Mouse (Mus musculus) urinary bladder, postnatal 4 days (tissue): ENCODE measurements around the gene Prdm5.

Experiments
- DNase-seq, 2 experiments: peaks; one replicate each; pipeline ENCODE4 v3.0.0; 2021 to 2022; ENCODE audit warnings: low spot score in 2 of 2

The Prdm5 gene

GRCm38 (mm10) chr6:65831443-65831842, 52.7 kb downstream of the Prdm5 start:
- no peak for DNase-seq

DNA sequence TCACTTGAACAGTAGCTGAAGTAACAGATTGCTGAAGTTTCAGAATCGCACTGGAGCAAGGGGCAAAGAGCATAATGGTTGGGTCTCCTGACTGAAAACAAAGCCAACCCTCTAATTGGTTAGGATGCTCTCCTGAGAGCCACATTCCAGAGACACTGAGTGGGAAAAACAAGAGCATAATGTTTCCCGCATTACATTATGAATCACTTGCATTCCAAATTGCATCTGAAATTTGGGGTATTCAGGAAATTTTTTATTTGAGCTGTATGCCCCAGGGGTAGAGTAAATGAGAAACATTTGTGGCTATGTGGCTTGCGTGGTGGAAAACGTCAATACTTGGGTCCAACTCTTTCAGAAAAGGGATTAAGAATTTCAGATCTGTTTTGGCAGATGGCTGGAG, 55.2 kb downstream of the Prdm5 start:
- DNase-seq, result no peak

GRCm38 (mm10) chr6:65842579-65842978, 63.8 kb downstream of the Prdm5 start:
- no peak for DNase-seq

- DNase-seq, result no peak
Measured at GRCm38 (mm10) chr6:65849127-65849526, 70.3 kb downstream of the Prdm5 start.

DNA sequence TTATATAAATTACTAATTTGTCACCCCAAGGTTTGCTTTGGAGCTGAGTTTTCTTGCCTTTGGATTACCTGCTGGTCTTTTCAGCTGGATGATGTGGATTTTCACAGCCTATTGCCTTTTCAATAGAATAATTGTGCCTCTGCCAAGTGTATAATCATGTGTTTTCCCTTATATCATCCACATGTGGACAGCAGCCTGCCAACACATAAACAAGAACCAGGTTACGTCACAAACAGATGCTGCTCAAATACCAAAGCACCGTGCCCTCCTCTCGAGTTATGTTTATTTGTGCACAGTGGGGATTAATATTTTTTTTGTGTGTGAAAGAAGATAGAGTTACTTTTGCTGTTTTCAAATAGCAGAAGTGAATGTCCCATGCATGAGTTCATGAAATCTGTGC, 70.9 kb downstream of the Prdm5 start:
- no peak for DNase-seq

GRCm38 (mm10) chr6:65850221-65850620, 71.4 kb downstream of the Prdm5 start:
- DNase-seq, result no peak

GRCm38 (mm10) chr6:65854020-65854419, 75.2 kb downstream of the Prdm5 start:
- DNase-seq, result no peak

DNA sequence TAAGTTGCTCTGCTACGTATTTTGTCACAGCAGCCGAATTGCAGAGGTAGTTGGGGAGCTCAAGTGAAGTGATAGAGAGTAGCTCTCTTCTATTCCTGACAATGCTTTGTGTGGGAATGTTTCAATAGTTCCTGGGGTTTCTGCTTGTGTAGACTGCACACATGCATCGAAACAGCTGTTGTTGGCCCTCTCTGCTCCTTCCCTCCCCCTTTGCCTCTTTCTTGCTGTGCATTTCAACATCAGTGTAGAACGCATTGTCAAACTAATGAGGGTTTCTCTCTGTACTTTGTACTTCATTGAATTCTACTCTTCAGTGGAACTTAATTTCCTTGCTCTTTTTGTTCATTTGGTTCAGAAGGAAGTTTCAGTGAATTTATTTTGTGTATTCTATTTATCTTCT, 75.8 kb downstream of the Prdm5 start:
- no peak for DNase-seq

GRCm38 (mm10) chr6:65860609-65861008, 81.8 kb downstream of the Prdm5 start:
- no peak for DNase-seq

DNA sequence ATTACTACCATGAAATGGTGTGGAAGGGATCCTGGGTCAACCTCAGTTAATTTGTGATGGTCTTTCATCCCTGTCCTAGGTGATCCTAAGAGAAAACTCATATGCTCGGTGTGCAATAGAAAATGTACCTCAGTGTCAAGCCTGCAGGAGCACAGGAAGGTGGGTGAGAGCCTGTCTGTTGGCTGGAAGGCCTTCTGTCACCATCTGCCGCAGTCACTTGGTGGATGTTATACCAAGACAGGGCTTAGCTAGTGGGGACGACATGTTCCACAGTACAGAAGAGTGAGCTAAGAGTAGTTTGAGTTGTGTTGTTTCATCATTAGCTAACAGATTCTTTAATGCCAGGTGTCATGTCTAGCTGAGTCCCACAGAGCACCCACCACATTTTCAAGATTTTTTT, 84.0 kb downstream of the Prdm5 start:
- DNase-seq, result no peak

DNA sequence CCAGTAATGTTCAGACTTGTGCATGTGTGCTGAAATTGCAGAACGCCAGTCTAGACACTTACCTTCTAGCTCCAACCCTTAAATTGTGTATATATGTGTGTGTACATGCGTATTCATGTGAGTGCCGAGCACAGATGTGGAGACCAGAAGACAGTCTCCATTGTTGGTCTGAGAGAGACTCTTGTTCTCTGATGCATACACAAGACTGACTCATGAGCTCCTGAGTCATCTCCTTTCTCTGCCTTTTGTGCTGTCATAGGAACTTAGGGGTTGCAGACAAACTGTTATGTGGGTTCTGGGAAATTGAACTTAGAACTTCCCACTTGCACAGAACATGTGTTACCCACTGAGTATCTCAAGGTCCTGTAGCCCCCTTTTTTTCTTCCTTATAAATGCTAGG, 85.4 kb downstream of the Prdm5 start:
- no peak for DNase-seq

GRCm38 (mm10) chr6:65864919-65865318, 86.1 kb downstream of the Prdm5 start:
- no peak for DNase-seq

- no peak for DNase-seq
Measured at GRCm38 (mm10) chr6:65865861-65866260, 87.1 kb downstream of the Prdm5 start.

GRCm38 (mm10) chr6:65871754-65872278, 93.0 kb downstream of the Prdm5 start:
- no peak for DNase-seq

GRCm38 (mm10) chr6:65878300-65878699, 99.5 kb downstream of the Prdm5 start:
- DNase-seq, result no peak

- DNase-seq, result no peak
Measured at GRCm38 (mm10) chr6:65888835-65889234, 110.0 kb downstream of the Prdm5 start.

DNA sequence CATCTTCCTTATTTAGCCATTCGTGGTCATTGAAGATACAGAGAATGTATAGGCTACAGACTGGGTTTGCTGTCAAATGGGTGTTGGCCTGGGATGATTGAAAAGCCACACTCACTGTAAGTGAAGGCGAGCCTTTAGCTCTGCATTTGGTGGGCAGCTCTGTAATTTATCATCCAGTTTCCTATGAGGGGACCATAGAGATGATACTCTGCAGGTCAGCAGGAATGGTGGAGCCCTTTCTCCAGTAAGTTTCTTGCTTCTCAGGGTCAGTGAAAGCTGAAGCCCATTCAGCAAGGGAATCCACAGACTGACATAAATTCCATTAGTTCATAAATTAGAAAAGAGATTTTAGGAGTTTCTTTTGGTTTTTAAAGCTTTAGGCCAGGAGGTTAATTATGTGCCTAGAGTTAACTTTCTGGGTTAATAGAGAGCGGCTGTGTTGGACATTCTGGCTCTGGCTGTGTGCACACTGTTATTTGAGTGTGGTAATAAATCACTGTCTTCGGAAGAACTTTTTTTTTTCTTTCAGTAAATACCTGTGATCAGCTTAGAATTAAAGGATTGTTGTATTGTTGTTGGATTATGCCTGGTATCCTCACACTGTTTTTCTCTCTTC, 113.4 kb downstream of the Prdm5 start:
- DNase-seq, result no peak

DNA sequence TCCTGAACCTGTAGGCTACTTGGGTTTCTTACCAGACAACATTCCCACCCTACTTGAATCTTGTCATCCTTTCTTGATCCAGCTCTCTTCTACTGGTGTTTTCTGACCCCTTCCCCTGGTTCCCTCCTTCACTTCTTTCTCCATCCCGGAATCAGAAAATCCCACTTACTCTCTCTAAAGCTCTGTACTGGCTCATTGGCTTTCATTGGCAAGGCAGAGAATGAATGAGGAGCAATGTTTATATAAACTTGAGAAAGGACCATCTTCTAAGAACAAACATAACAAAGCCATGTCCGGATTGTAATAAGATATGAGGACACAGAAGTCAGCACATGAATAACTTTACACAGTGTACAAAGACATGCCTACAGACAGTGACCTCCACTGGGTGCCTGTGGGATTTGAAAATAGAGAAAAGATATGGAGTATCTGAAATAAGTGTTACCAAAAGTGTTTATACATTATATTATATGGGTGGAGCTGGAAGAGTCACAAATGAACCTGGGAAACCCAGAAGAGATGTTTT, 127.9 kb downstream of the Prdm5 start:
- DNase-seq, result no peak

DNA sequence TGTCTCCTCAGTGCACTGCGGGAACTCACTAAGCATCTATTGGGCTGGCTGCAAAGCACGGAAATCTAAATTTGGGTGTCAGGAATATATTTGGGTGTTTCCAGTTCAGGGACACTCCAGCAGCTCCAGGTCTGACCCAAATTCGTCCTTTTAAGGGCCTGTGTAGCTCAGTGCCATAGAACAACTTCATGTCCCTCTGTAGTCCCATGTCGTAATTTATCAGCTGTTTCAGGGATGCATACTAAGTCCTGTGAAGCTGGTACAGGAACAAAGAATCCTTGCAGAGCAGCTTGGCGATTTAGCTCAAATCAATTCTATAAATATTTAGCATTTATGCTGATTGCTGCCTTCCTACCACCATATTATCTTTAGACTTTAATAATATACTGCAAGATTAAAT, 136.6 kb downstream of the Prdm5 start:
- no peak for DNase-seq

GRCm38 (mm10) chr6:65921703-65922102, 142.9 kb downstream of the Prdm5 start:
- no peak for DNase-seq

DNA sequence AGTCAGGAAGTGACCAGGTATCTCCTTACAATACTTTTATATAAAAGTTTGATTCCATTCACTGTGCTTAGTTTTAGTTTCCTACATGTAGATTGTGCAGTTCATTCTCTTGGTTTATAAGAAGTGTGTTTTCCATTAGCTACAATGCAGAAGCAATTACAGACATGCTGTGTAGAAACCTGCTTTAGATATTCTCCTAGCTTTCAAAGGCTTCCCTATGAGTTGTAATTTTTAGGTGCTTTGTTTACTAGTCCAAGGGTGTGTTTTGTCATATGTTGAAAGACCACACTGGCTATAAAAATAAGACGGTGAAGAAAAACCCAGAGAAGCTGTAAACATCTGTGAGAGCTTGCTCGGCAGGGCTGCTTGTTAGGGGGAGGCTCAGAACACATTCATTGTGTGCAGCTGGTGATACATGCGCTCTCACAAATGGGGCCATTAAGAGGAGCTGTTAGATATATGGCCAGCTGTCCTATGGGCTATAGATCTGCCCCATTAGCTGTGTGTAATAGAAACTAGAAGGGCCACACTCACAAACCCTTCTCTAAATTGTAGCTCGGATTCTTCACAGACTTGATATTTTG, 144.8 kb downstream of the Prdm5 start:
- no peak for DNase-seq

DNA sequence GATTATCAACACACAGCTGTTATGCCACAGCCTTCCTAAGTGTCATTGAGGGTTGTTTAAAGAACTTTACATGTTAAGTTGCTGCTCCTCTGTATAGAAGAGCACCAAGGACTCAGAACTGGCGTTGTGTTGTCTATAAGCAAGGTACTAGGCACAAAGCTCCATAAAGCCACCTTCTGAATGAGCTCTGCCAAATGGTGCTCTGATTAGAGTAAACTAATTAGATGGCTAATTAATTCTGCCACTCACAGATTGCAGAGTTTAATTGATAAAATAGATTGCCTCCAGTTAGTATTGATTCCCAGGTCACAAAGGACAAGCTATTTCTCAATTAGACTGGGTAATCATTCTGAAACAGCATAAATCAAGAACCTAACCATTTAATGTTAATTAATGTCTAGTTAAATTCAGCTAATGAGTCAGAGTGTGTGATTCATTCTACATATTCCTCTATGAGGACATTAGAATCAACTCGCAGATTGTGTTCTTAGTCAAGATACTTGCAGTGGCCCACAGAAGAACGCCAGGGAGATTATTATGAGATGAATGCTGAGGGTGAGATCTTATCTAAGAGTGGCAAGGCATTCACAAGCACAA, 147.0 kb downstream of the Prdm5 start:
- no peak for DNase-seq

DNA sequence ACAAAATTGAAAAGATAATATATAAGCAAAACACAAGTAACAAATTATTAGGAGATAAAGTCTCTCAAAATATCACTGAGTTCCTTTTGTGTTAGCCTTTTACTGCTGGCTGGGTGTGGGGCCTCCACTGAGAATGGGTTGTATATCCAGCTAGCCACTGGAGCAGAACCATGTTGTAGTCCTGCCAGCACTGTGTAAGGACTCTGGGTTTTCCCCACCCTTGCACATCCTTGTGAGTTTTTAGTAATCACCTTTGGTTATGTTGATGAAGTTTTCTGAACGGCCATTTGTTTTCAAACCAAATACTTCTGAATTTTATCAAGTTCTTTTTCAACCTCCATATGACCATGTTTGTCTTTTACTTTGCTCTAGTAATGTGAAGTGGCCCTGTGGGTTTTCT, 151.7 kb downstream of the Prdm5 start:
- DNase-seq, result no peak
